Mouse (Mus musculus) left cerebral cortex, postnatal 25 days (tissue): ENCODE data around the gene Wdpcp. TPM values are rescaled to one million over a fixed set of nuclear protein-coding genes. Genes with fewer than 3 reads are reported as not detected.

Experiments used
- DNase-seq, 2 experiments: peaks; one replicate each; pipeline ENCODE4 v3.0.0; 2022; ENCODE audit warnings: low spot score in 2 of 2, mixed read lengths in 1 of 2
- intact Hi-C: fragments of 180-260 bp; cut with DNase I; formaldehyde crosslinking; loops from one replicate; pipeline ENCODE4 v1.15.1; 2025
- total RNA-seq, 2 experiments: library from RNA; stranded (reverse); gene quantifications; 2 replicates each; pipeline ENCODE4 v1.2.3; 2021

Wdpcp gene
- total RNA-seq, 2 experiments from 2014 or later, result 12.4 to 12.7 TPM

DNA sequence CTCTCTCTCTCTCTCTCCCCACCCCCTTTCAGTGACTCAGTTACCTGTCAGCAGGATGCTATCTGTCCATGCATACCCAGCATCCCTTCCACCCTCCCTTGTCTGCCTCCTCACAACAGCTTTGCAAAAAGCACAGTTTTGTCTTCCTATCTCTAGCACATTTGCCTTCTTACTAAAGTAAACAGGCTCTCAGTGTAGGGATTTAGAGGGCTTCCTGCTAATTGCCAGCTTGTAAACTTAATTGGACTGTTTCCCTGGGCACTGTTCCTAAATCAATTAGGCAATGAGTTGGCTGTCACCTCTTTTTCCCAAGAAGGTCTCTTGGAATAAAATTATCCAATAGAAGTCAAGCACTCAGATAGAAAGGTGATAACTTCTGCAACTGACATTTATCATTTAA is 141.5 kb downstream of the Wdpcp start:
- peak in 1 of 2 experiments; percentile 18 for DNase-seq

DNA sequence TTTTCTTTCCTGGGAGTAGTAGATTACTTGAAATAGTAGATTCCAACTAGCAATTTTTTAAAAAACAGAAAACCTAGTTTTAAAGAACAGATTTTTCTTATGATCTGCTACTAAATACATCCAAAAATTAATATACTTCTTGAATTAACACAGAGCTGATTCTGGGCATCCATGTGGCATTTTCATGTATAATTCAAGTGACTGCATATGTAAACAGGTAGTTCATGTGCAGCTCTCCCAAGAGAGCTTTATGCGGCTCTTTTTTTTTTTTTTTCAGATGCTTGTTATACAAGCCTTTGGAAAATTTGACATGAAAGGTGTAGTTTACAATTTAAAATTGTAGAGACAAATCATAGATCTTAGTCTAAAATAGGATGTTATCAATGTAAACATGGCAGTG is 142.0 kb downstream of the Wdpcp start:
- DNase-seq, result no peak
- intact Hi-C loops, result no loop called here

More for the DNA sequence above, 141.5 kb downstream of the Wdpcp start:
- intact Hi-C loops, result no loop called here

DNA sequence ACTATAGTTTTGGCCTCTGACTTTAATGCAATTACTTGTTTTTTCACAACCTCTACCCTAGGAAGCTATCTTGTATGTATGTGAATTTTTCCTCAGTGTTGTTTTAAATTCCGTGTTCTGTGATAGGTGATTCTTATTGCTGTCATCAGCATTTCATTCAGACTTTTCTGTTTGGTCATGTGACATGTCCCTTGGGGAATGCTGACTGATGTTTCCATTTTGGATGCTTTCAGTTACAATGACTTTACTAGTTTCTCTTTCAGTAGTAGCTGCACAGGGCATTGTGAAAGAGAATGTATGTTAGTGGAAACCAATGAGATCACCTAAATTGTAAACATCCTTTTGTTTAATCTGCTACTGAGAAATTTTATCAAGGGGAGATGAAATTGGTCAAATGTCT is 154.3 kb downstream of the Wdpcp start:
- intact Hi-C loops, result no loop called here

DNA sequence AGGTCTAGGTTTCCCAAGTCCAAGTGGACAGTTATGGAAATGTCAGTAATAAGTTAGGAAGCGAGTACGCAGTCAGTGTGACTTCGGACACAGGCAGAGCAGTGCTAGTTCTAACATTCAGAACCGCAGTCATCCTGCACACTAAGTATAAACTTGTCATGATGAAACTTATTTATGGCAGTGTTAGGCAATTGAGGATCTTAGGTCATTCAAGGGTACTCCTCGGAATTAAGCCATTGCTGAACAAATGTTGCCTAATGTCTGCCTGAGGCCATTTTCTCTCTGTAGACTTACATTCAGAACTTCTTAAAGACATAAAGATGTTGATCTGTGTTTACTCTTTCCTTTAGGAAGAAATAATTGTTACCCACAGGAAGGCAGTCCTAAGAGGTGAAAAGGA is 157.0 kb downstream of the Wdpcp start:
- no peak for DNase-seq
- intact Hi-C loops, result no loop called here

More for the DNA sequence above, 154.3 kb downstream of the Wdpcp start:
- no peak for DNase-seq

DNA sequence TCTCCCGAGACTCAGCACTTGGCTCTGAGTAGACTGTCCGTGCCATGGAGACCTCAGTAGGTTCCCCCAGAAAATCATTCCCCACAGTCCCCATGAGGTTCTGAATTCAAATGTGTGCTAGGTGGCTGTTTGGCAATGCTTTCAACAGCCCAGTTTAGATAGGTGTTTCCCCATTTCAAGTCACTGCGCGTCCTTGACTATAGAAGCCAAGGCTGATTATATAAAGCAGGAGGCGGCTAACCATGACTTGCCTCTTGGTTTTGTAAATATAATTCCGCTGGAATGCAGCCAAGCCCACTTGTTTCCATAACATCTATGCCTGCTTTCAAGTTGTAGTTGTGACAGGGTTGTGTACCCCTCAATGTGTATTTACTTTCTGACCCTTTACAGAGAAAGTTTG is 157.9 kb downstream of the Wdpcp start:
- intact Hi-C loops, result no loop called here
- DNase-seq, result no peak

DNA sequence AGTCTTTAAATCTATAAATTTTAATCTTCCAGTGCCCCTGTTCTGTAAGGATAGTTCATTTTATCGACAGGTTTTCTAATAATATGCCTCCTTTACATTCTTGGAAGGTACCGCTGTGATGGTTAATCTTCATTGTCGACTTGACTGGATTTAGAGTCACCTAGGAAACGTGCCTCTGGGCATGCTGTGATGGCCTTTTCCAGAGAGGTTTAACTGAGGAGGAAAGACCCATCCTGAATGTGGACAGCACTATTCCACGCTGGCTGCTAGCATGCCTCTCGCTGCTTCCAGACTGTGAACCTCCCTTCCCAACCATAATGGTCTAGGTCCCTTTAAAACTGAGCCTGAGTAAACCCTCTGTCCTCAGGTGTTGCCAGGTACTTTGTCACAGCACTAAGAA is 163.2 kb downstream of the Wdpcp start:
- DNase-seq, result no peak
- intact Hi-C loops, result no loop called here

DNA sequence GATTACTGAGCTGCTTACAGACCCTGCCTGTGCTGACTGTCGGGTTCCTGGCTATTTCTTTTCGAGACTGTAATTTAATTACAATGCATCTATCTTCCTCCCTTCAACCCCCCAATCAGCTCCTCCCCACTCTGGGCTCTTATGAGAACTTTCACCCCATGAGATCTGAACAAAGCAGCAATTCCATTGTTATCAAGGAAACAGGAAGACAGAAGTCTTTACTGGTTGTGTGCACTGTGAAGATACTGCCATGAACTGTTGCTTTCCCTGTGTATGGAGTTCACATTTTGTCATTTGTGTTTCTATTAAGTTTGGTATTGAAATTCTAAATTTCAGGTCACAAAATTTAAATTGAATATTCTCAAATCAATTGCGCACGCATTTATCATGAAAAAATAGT is 177.5 kb downstream of the Wdpcp start:
- DNase-seq, result no peak
- intact Hi-C loops, result no loop called here

DNA sequence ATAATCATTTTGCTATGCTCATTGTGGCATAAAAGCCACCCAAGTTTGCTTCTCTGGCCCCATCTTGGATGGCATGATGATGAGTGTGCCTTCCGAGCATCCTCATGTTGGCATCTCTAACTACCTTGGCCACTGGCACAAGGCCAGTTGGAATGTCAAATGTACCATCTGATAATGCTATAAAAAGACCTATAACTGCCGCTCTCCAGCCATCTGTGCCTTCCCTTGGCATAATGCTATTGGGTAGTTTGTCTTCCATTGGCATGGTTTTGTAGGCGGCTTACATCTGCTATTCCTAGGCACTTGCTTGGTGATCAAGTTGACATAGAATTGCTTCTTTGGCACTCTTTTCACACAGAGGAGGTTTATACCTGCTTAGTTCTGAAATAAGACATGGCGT is 191.2 kb downstream of the Wdpcp start:
- peak in 1 of 2 experiments; percentile 47 for DNase-seq
- intact Hi-C loops, result no loop called here

DNA sequence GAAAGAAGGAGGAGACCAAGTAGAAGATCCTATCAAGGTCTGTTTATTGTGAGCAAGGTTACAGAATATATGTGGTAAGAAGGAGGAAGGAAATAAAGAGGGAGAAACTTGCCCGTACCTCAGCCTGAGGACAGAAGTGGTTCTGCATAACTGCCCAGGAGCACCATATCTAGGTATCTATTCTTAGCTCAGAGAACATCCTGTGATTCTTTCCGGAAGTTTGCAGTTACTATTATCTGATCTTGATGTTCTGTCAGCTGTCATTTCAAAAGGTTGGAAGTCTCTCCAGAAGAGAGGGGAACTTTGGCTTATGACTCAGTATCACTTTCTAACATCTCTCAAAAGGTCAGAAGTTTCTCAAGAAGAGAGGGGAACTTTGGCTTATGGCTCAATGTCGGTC is 216.8 kb downstream of the Wdpcp start:
- no peak for DNase-seq
- intact Hi-C loops, result no loop called here

DNA sequence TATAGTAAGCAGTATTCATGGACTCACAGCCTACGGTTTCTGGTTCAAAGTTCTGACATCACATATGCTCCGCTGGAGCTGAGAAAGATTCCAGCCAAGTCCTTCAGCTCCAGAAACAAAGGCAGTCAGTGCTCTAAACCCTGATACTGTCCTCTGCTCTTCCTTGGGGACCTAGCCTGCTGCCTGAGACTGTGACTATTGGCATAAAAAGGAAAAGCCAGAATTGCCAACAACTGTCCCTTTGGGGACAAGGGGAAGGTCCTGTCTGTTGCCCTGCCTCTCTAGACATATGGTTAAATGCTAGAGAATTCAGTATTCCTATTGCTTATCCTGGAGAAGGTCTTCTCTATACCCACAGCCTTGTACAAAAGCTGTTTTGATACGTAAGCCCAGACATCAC is 252.9 kb downstream of the Wdpcp start:
- no peak for DNase-seq
- intact Hi-C loops, result no loop called here

DNA sequence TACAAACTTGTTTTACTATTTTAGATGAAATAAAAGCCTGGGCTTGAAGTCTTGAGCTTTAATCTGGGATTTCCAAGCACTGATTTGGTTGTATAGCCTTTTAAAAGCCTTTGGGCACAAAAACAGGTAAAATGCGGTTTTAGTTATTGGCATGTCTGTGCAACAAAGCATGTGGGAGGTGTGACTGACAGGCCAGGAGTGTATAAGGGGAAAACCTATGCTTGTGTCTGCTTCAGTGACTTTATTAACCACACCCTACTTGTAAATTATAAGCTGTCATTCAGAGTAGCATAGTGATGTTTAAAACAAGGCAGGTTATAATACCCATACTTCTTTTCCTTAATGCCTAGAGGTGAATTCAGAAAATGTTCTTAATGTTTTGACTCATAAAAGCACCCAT is 254.5 kb downstream of the Wdpcp start:
- DNase-seq, result no peak
- intact Hi-C loops, result no loop called here

DNA sequence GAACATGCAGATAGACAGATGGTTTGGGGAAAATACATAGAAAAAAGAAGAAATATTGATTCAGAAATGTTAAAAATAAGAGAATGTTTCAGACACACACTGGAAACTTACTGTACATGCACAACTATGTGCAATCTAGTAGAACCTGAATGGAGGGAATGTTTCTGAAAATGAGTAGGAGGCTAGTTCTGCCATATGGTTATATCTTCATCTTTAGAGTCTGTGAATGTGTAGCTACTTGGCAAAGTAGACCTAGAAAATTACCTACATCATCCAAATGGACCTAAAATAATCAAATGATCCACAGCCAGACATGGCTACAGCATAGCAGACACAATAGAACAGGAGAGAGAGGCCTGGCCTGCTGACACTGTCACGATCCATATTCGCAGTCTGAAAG is 275.0 kb downstream of the Wdpcp start:
- intact Hi-C loops, result no loop called here
- DNase-seq, result peak; percentile 4 to 58

DNA sequence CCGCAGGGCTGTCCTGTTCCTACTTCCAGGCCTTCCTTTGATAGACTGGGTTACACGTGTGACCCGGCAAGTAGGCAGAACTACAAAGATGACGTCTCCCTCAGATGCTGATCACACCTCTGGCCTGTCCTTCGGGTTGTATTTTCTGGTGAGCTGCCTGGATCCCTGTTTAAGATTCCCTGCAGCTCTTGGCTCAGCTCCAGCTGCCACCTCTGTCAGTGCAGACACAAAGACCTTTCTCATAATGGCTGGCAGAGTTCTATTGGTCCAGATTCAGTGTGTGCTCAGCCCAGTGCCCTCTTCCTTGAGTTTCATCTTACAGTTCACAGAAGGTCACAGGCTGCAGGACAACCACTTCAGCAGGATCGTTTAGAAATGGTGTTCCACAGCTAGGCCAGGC is 292.0 kb downstream of the Wdpcp start:
- intact Hi-C loops, result no loop called here
- no peak for DNase-seq

DNA sequence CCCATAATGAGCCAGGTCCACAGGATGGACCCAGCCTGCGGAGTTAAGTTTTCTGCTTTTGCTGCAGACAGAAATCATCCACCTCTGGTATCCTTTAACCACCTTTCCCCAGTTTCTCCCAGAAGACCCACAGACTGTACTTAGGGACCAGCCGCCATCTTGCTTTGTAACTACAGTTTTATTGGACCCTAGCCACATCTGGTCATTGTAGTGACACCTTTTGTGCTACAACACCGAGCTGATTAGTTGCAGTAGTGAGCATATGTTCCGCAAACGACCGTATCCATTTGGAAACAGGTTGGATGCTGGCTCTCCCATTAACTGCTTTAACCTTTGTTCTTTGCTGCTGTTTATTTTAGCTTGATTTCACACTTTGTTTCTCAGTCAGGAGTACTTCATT is 292.5 kb downstream of the Wdpcp start:
- no peak for DNase-seq
- intact Hi-C loops, result no loop called here

DNA sequence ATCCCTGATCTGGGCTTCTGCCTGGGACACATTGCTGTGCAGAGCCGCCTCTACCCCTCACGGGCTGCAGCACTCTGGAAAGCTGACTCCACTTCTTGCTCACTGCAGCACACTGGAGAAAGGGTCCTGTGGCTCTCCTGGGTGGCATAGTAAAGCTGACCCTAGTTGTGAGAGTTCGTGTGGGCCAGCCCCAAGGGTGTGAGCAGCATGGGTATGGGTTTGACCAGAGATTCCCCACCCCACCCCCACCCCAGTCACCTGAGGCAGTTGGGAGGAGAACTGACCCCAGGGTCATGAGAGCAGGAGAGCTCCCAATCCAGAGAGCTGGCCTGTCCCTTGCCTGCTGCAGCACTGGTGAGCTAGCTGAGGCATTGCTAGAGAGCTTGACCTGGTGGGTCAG is 296.6 kb downstream of the Wdpcp start:
- intact Hi-C loops, result no loop called here

DNA sequence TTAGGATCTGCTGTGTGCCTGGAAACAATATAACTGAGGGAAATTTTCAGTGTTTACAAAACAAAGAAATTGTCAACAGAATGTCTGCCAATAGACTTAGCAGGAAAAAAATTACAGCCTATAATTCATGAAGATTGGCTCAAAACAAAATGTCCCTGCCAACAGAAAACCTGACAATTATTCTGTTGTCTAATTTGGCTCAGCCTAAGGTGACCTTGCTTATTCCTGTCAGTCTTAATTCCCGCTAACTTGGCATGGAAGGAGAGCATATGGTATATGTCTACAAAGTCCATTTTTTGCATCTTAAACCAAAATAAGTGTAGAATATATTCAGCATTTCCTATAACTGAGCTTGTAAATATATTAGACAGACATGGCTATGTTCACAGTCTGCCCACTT is 298.8 kb downstream of the Wdpcp start:
- intact Hi-C loops, result no loop called here
- no peak for DNase-seq

More for the DNA sequence above, 296.6 kb downstream of the Wdpcp start:
- DNase-seq, result no peak

DNA sequence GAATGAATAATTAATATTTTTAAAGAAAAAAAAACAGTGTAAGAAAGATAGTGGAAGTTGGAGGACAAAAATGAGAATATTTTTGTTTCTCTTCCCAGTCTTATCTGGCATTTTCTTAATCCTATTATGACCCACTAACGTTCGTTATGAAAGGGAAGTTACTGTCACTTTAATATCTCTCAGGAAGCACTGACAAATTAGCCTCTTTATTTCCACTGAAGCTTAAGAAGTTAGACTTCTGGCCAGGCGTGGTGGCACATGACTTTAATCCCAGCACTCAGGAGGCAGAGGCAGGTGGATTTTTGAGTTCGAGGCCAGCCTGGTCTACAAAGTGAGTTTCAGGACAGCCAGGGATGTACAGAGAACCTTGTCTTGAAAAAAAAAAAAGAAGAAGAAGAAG is 299.7 kb downstream of the Wdpcp start:
- intact Hi-C loops, result no loop called here
- DNase-seq, result no peak

DNA sequence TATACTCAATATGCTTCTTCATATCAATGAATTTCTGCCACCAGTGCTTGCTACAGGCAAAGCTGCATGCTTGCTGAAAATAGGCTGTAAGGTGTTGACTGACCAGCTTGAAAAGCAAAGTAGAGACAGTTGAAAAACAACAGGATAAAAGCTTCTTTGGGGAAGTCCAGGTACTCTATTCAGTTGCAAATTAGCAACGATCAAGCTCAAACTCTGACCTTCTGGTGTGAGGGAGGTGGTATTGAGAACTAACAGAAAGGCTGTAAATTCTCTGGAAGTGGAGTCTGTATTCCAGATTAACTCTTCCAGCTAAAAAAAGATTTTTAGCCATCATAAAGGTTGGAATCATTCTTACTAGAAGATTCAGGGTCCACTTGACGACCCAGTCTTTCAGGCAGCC is 303.0 kb downstream of the Wdpcp start:
- no peak for DNase-seq
- intact Hi-C loops, result no loop called here

DNA sequence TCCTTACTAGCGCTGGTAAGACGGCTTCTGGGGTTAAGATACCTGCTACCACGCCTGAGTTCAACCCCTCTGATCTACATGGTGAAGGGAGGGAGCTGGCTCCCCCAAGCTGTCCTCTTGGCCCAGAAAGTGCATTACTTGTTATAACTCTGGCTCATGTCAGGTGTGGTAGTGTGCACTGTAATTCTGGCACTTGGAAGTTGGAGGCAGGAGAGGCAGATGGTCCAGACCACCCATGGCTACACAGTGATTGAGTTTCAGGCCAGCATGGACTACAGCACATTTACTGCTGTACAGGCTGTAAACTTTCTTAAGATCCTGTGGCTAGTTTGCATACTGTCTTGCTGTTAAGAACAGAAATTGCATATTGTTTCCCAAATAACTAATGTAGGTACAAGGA is 322.7 kb downstream of the Wdpcp start:
- intact Hi-C loops, result no loop called here
- no peak for DNase-seq

DNA sequence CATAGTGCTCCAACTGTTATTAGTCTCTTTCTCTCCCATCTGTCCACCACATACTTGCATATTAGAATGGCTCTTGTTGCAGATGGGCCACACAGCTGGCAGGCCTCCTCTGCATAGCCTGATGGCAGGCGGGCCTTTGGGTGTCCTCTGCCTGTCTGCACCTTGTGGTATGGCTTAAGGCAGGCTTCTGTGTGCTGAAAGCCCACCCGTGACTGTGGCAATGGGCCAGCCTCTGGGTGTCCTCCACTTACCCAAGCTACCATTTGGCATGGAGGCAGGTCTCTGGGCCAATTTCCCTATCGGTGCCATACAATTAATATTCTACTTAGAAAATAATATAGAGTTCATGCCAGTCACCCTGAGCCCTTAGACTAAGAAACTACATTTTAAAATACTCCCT is 350.5 kb downstream of the Wdpcp start:
- DNase-seq, result no peak
- intact Hi-C loops, result no loop called here
